Mouse (Mus musculus) heart, postnatal 0 days (tissue): Measurements from ENCODE around the gene Klhl1. TPM values are rescaled to one million over a fixed set of nuclear protein-coding genes. Genes with fewer than 3 reads are reported as not detected.

ENCODE experiments used
- ATAC-seq: fragments of 200-750 bp; cut with Nextera tagmentation; 2 replicates; pipeline ENCODE4 v1.8.0; 2017; ENCODE audit warnings: low read depth, moderate number of reproducible peaks, moderate library complexity; ENCODE audit not compliant: insufficient read depth
- DNase-seq: peaks from one replicate; pipeline ENCODE4 v3.0.0-alpha.2; 2016; ENCODE audit warnings: low spot score
- H3K27ac ChIP-seq: fragments of 300-500 bp; sonication (generic); 2 replicates; pipeline ENCODE4 v1.5.1; 2014; ENCODE audit warnings: low read depth, mild to moderate bottlenecking
- H3K27me3 ChIP-seq: fragments of 300-500 bp; sonication (generic); 2 replicates; pipeline ENCODE4 v1.6.1; 2014; ENCODE audit warnings: low read length, mixed read lengths; ENCODE audit not compliant: control insufficient read depth, insufficient read depth
- H3K36me3 ChIP-seq: fragments of 300-500 bp; sonication (generic); replicated peaks from 2 replicates; pipeline ENCODE4 v1.6.1; 2014; ENCODE audit warnings: low read length, mixed read lengths; ENCODE audit not compliant: control insufficient read depth, insufficient read depth
- H3K4me1 ChIP-seq: fragments of 300-500 bp; sonication (generic); 2 replicates; pipeline ENCODE4 v1.6.1; 2014; ENCODE audit warnings: antibody characterized with exemption; ENCODE audit not compliant: control insufficient read depth, insufficient read depth
- H3K4me2 ChIP-seq: fragments of 300-500 bp; sonication (generic); 2 replicates; pipeline ENCODE4 v1.6.1; 2014; ENCODE audit warnings: low read depth, mild to moderate bottlenecking, low read length, moderate library complexity
- H3K4me3 ChIP-seq: fragments of 300-500 bp; sonication (generic); 2 replicates; pipeline ENCODE4 v1.5.1; 2014; ENCODE audit warnings: low read depth, low read length
- H3K9ac ChIP-seq: fragments of 300-500 bp; sonication (generic); replicated peaks from 2 replicates; pipeline ENCODE4 v1.6.1; 2014; ENCODE audit warnings: low read depth, low read length, mixed read lengths
- H3K9me3 ChIP-seq: fragments of 300-500 bp; sonication (generic); replicated peaks from 2 replicates; pipeline ENCODE4 v1.6.1; 2016; ENCODE audit warnings: low read length; ENCODE audit not compliant: control insufficient read depth
- CTCF ChIP-seq: IDR thresholded peaks from 2 replicates; pipeline ENCODE4 v1.5.1; 2016; ENCODE audit warnings: antibody characterized with exemption, control low read depth, low read depth
- EP300 ChIP-seq: IDR thresholded peaks from 2 replicates; pipeline ENCODE4 v1.6.1; 2016; ENCODE audit warnings: antibody characterized with exemption, low read depth
- WGBS: fragments of 180-500 bp; shearing (Covaris S2); extraction: QIAGEN DNeasy Blood & Tissue Kit; methylation state at CpG from one replicate; pipeline ENCODE4 v1.1.7; 2014; 5-methylcytosine and 5-hydroxymethylcytosine counted together
- polyA plus RNA-seq: library from polyadenylated mRNA; unstranded; fragments of >200 nt; fragmentation: Nextera tagmentation; extraction: Ambion mirVana; gene quantifications from 2 replicates; pipeline ENCODE4 v1.2.1, GENCODE M21; 2015
- total RNA-seq: library from RNA; depleted of rRNA; stranded (reverse); fragments of >200 nt; gene quantifications from 2 replicates; pipeline ENCODE4 v1.2.3, GENCODE M21; 2014; ENCODE audit warnings: low replicate concordance; rRNA removed

Gene Klhl1
- total RNA-seq (not detected in 2 replicates), polyA plus RNA-seq (0.01 TPM in 1 of 2 replicates, not detected in the other)

- no peaks in the 10 kb centered on the region for H3K9me3 ChIP-seq
- no peak within 1 kb of the TSS for H3K27ac ChIP-seq
- peak within 1 kb of the TSS; percentile 74 for H3K4me2 ChIP-seq
- H3K27me3 ChIP-seq: peaks cover 10% of the 10 kb centered on the region; the same call in 1 of the 2 replicates
- TF ChIP-seq EP300 (no peak), CTCF (no peak)
- H3K4me3 ChIP-seq: peak within 1 kb of the TSS; percentile 41
- no peak for ATAC-seq
- H3K4me1 ChIP-seq: peaks cover 4% of the 10 kb centered on the region; the same call in 1 of the 2 replicates
- WGBS: 45% methylated on average over 13 of the region's 13 CpGs
- H3K9ac ChIP-seq: no peak within 1 kb of the TSS
- no peak for DNase-seq
- H3K36me3 ChIP-seq: no peaks in the 10 kb centered on the region
Measured at GRCm38 (mm10) chr14:96518954-96519682, at the start of gene Klhl1. TSS of gene Klhl1 (minus strand) at chr14:96519102.

GRCm38 (mm10) chr14:96553668-96554067 is 34.8 kb upstream of the Klhl1 start:
- no peak for TF ChIP-seq EP300
- TF ChIP-seq CTCF: no peak
- ATAC-seq: no peak
- Histone ChIP-seq H3K9ac (no peak overlapping the region), H3K4me2 (no peak overlapping the region), H3K27me3 (no peaks in the 10 kb centered on the region), H3K36me3 (no peaks in the 10 kb centered on the region), H3K4me3 (no peak overlapping the region), H3K9me3 (no peaks in the 10 kb centered on the region), H3K4me1 (no peaks in the 10 kb centered on the region), H3K27ac (no peak overlapping the region)
- WGBS: 65% methylated on average over 2 of the region's 2 CpGs
- DNase-seq: no peak

DNA sequence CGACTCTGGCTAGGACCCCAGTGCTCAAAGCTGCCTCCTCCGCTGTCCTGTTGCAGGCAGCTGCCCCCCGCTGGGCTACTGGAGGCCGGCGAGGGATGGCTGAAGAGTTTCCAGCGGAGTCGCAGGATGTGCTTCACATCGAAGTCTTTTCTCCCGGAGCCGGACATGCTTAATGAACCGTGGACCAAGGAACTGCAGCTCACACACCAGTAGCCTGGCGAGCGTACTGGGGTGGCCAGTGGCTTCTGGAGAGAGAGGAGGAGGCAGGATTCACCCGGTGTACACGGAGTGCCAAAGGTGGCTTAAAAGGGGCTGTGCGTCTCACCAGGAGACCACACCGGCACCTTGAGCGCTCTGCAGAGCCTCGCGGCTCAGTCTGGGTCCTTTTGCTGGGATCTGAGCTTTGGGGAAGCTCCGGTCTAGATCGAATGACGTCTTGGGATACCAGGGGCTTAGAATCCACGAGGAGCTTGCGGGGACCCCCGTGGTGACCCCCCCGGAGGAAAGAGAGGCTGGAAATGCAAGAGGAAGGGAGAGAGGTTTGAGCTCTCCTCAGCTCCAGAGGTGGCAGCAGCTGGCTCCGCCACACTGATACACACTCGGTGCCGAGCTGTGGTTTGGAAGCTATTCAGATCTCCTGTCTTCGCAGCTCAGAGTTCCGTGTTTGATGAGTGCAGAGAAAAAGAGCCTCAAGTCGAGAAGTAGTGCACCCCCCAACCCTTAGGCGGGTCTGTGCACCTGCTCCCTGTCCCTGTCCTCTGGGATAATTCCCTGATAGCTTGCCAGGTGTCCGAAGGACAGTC is 550 bp downstream of the Klhl1 start:
- TF ChIP-seq CTCF (no peak), EP300 (no peak)
- no peaks in the 10 kb centered on the region for H3K9me3 ChIP-seq
- no peak overlapping the region for H3K9ac ChIP-seq
- H3K4me1 ChIP-seq: peaks cover 4% of the 10 kb centered on the region; the same call in 1 of the 2 replicates
- H3K36me3 ChIP-seq: no peaks in the 10 kb centered on the region
- H3K27ac ChIP-seq: no peak overlapping the region
- peaks cover 10% of the 10 kb centered on the region; the same call in 1 of the 2 replicates for H3K27me3 ChIP-seq
- H3K4me2 ChIP-seq: peak overlapping the region; percentile 74
- peak overlapping the region; percentile 41 for H3K4me3 ChIP-seq
- DNase-seq: no peak
- no peak for ATAC-seq
- WGBS: 3% methylated on average over 35 of the region's 35 CpGs

DNA sequence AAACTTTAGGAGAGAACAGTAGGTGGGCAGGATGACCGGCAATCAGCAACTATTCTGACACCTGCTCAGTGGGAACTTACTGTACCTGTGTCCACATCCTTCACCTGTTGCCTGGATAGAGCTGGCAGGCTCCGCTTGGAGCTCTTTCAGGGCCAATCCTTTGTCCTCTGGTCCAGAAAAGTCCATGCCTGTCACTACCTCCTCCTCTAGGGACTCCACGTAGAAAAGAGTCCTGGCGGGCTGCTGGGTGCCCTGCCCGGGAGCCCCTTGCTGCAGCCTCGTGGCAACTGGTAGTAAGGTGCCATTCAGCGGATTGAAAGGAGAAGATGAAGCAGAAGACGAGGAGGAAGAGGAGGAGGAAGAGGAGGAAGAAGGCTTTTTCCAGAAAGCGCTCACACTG is 1.2 kb downstream of the Klhl1 start:
- DNase-seq (no peak), ATAC-seq (no peak)
- Histone ChIP-seq H3K9ac (no peak overlapping the region), H3K36me3 (no peaks in the 10 kb centered on the region), H3K4me1 (peaks cover 4% of the 10 kb centered on the region; the same call in 1 of the 2 replicates), H3K9me3 (no peaks in the 10 kb centered on the region), H3K4me2 (peak overlapping the region; percentile 74), H3K4me3 (peak overlapping the region; percentile 41), H3K27me3 (peaks cover 10% of the 10 kb centered on the region; the same call in 1 of the 2 replicates), H3K27ac (no peak overlapping the region)
- TF ChIP-seq CTCF (no peak), EP300 (no peak)
- WGBS: 9% methylated on average over 9 of the region's 9 CpGs

DNA sequence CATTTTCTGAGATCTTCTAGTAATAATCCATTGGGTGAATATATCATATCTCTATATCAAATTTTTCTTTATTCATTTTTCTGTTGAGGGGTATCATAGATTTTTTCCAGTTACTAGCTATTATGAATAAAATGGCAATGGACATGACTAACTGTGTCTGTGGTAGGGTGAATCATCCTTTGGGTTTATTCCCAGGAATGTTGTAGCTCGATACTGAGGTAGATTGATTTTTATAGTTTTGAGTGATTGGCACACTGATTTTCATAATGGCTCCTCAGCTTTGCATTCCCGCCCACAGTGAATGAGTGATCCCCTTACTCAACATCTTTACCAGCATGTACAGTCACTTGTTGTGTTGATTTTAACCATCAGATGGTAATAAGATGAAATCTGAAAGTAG is 19.0 kb downstream of the Klhl1 start:
- no peak overlapping the region for H3K4me2 ChIP-seq
- no peak for DNase-seq
- no peaks in the 10 kb centered on the region for H3K4me1 ChIP-seq
- H3K9me3 ChIP-seq: no peaks in the 10 kb centered on the region
- no peaks in the 10 kb centered on the region for H3K27me3 ChIP-seq
- ATAC-seq: no peak
- H3K27ac ChIP-seq: no peak overlapping the region
- no peak for TF ChIP-seq CTCF
- no peak for TF ChIP-seq EP300
- no peaks in the 10 kb centered on the region for H3K36me3 ChIP-seq
- WGBS: 68% methylated on average over 2 of the region's 2 CpGs
- no peak overlapping the region for H3K9ac ChIP-seq
- no peak overlapping the region for H3K4me3 ChIP-seq
